Mouse (Mus musculus): Measurements from ENCODE around the gene Slc12a5.

- TF ChIP-seq GATA1 (IDR thresholded peaks at IDR 0.05; ENCODE audit: borderline replicate concordance, low read length) (no peak), CTCF (IDR thresholded peaks at IDR 0.05; ENCODE audit: low read depth, low read length) (no peak), TAL1 (conservative IDR thresholded peaks at IDR 0.05; ENCODE audit: low read depth, low read length) (no peak), POLR2AphosphoS5 (IDR thresholded peaks at IDR 0.05; ENCODE audit: insufficient replicate concordance, low read depth, low read length) (no peak), GATA2 (IDR thresholded peaks at IDR 0.05; ENCODE audit: borderline replicate concordance, low read depth, low read length) (no peak)
These were observed 47.2 kb upstream of the Slc12a5 start for GRCm38 (mm10) chr2:164913428-164913786.

Data from G1E (cell line).